Mouse (Mus musculus) adrenal gland, postnatal 36 days (tissue): ENCODE measurements around the gene Tgfbr3l. TPM values are rescaled to one million over a fixed set of nuclear protein-coding genes. Genes with fewer than 3 reads are reported as not detected.

Experiments used
- DNase-seq, 2 experiments: peaks; one replicate each; pipeline ENCODE4 v3.0.0; 2021; ENCODE audit warnings: mixed read lengths in 1 of 2
- total RNA-seq, 2 experiments: library from RNA; stranded (reverse); gene quantifications; 2 replicates each; pipeline ENCODE4 v1.2.3; 2021

The Tgfbr3l gene
- total RNA-seq, 2 experiments from 2014 or later = 11.1 to 11.5 TPM

DNA sequence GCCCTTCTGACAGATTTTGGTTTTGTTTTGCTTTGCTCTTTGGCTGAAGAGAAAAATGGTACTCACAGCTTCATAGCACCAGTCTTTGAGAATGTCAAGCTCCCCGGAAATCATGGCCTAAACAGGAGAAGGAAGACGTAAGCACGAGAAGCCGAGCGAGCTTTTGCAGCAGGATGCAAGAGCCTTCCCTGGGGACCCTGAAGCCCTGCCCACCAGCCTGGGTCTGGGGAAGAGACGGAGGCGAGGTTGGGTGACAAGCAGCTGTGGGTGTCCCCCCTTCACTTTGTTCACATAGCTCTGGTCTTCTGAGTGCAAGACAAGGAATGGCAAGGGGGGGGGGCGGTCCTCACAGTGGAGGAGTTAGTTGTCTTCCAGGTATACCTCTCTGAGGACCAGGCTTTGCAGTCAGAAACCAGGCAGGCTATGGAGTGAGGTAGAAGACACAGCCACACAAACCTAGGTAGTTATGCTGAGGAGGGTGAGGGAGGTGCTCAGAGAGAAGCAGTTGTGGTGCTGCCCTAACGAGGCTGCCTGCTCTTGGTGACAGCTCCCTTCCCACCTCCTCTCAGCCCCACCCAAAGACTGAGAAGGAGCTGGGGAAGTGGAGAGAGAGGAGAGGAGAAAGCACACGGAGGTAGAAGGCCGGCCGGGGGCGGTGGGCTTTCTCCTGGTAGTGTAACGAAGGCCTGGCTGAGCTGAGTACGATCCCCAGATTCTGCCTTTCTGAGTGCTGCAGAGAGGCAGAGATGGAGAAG lies 17.3 kb downstream of the Tgfbr3l start:
- DNase-seq = no peak

DNA sequence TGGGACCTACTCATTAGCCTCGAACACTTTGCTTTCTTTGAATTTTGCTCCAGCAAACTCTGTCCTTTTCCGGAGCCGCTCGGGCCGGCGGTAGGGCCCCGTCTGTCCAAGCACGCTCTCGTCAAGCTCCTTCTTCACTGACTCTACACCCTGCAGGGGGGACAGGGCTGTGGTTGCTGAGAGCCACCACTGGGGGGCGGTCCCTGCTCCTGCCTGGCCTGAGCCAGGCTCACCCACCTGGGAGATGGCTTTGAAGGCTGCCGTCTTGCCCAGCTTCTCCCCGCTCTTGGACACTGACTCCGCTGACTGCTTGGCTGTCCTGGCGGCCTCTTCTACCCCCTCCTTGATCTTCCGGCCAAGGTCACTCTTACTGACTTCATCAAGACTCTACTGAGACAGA lies 19.6 kb downstream of the Tgfbr3l start:
- peak; percentile 28 to 62 for DNase-seq

DNA sequence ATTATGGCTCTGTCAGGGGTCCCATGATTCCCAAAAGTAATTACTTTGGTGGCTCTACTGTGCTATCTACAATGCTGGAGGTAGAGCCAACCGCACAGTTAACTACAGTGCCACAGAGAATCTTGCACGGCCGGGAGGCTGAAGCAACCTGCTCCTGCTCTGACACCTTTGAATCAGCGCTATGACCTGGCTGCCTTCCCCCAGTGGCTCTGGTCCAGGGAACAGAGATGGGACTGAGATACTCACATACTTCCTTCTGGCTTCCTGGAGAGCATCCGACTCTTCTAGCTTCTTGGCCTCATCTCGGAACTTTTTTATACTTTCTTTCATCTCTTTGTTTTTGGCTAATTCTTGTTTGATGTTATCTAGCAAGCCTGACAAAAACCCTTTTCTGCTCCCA lies 21.6 kb downstream of the Tgfbr3l start:
- DNase-seq = no peak

DNA sequence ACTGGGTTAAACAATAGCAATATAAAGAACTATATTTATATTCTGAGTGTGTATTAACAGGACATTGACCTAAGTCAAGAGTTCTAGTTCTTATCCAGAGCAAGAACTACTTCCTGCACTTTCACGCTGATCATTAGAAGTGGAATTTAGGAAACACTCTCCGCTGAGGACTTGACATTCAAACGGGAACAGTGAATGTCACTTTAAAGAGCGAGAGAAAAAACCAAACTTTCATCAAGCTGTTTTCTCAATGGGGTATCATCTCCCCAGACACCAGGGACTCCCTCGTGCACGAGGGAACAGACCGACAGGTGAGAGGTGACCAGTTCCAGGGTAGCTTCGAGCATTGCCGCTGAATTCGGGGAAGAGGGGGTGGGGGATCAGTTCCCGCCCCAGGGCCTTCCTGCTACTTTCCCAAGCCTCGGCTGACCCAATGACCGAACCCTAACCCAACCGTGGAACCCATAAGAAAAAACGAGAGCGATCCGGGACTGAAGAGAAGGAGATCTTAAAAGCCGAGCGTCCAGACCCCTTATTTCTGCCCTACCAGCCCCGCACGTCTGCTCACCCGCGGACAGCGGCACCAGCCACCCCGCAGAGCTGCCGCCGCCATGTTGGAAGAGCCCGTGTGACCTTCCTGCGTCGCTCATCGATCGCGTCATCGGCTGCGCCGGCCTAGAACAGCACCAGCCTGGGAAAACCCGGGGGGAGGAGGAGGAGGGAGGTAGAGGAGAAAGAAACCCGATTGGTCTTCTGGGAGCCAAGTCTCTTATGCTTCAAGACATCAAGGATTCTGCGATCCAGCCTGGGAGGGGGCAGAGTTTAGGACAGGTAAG lies 27.5 kb downstream of the Tgfbr3l start, which contains the start of gene Timm44:
TSS of gene Timm44 (minus strand) at position 639 of the 836 bp plus-strand sequence.
- peak; percentile 97 to 98 for DNase-seq

DNA sequence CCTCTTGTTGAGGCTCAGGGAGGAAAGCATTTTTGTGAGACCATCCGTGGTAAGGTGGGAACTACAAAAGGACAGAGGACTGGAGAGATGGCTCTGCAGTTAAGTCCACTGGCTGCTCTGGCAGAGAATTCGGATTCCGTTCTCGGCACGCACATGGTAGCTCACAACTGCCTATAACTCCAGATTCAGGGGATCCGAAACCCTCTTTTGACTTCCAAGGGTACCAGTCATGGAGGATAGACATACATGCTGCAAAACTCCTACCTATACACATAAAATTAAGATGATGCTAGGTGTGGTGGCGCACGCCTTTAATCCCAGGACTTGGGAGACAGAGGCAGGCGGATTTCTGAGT lies 28.1 kb downstream of the Tgfbr3l start:
- DNase-seq = no peak

DNA sequence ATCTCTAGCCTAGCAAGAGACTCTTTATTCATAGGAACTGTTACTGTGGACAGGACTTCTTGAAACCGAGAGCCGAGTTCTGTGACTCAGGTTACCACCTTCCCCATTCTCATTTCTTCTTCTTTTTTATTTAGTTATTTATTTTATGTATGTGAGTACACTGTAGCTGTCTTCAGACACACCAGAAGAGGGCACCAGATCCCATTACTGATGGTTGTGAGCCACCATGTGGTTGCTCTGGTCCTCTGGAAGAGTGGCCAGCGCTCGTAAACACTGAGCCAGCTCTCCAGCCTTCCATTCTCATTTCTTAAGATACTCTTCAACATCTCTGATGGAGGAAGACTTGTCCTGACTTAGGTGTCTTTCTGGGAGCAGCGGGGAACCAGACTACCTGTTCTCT lies 44.7 kb downstream of the Tgfbr3l start:
- no peak for DNase-seq

DNA sequence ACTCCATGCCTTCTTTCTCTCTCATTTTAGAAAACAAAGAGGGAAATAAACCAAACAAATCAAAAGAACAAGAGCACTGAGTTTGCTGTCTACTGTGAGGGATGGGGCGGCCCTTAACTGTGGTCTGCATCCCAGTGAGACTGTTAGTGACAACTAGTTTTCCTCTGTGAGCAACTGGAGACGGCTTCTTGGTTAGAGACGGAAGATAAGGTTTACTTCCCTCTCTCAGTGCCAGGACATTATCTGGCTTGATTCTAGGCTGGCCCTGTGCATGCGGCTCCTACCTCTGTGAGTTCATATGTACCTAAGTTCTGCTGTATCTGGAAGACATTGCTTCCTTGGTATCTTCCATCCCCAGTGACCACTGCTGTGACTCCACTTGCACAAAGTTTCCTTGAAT lies 49.8 kb downstream of the Tgfbr3l start:
- DNase-seq = no peak

Other genes with a start within 250 kb of the Tgfbr3l start
- 1 to 10 TPM; 1.5 to 3.6 TPM for gene Cd209f, start 142.4 kb upstream of the Tgfbr3l start, total RNA-seq
- 1 to 10 TPM in 1 of 2 experiments, under 1 TPM in 1; 0.86 to 1.1 TPM for gene Cd209g, start 114.1 kb upstream of the Tgfbr3l start, total RNA-seq
- 10 to 100 TPM; 29.4 to 38.5 TPM for gene Evi5l, start 81.6 kb upstream of the Tgfbr3l start, total RNA-seq
- gene Prr36, start 30.8 kb upstream of the Tgfbr3l start, total RNA-seq = 1 to 10 TPM; 3.7 to 4.0 TPM
- 10 to 100 TPM; 21.4 to 24.1 TPM for gene Lrrc8e, start 21.4 kb upstream of the Tgfbr3l start, total RNA-seq
- gene Map2k7, start 9.5 kb upstream of the Tgfbr3l start, total RNA-seq = 10 to 100 TPM; 89.3 to 95.0 TPM
- 1 to 10 TPM in 1 of 2 experiments, not detected in 1; 1.7 TPM for gene Gm49320, start 9.3 kb upstream of the Tgfbr3l start, total RNA-seq
- 10 to 100 TPM; 25.6 to 32.1 TPM for gene Snapc2, start 4.9 kb downstream of the Tgfbr3l start, total RNA-seq
- 1 to 10 TPM; 5.5 to 7.3 TPM for gene Ctxn1, start 11.1 kb downstream of the Tgfbr3l start, total RNA-seq
- gene Timm44, start 27.7 kb downstream of the Tgfbr3l start, total RNA-seq = 10 to 100 TPM; 93.2 to 96.9 TPM
- 10 to 100 TPM; 14.8 to 15.5 TPM for gene Ccl25, start 77.0 kb downstream of the Tgfbr3l start, total RNA-seq
- gene Elavl1, start 77.2 kb downstream of the Tgfbr3l start, total RNA-seq = 100 to 1,000 TPM in 1 of 2 experiments, 10 to 100 TPM in 1; 96.6 to 121 TPM
- 10 to 100 TPM; 20.3 to 21.3 TPM for gene Cers4, start 244.8 kb downstream of the Tgfbr3l start, total RNA-seq